Mouse (Mus musculus) monocyte, adult 5-6 weeks (primary cell): Measurements from ENCODE around the gene Morc4. TPM values are rescaled to one million over a fixed set of nuclear protein-coding genes. Genes with fewer than 3 reads are reported as not detected.

Experiments
- ATAC-seq: fragments of 153-309, 156-312 bp; replicated peaks from 2 replicates; pipeline ENCODE4 v1.8.0; 2017; ENCODE audit warnings: mild to moderate bottlenecking; ENCODE audit not compliant: low TSS enrichment, insufficient number of reproducible peaks, severe bottlenecking, poor library complexity, low FRiP score
- total RNA-seq: library from RNA; stranded (forward); fragments of 200-1000, 200-491, 200-594 nt; gene quantifications from 3 replicates; pipeline ENCODE4 v1.2.3, GENCODE M21; 2017

Gene Morc4
- total RNA-seq, 1 experiment from 2014 or later, result not detected

DNA sequence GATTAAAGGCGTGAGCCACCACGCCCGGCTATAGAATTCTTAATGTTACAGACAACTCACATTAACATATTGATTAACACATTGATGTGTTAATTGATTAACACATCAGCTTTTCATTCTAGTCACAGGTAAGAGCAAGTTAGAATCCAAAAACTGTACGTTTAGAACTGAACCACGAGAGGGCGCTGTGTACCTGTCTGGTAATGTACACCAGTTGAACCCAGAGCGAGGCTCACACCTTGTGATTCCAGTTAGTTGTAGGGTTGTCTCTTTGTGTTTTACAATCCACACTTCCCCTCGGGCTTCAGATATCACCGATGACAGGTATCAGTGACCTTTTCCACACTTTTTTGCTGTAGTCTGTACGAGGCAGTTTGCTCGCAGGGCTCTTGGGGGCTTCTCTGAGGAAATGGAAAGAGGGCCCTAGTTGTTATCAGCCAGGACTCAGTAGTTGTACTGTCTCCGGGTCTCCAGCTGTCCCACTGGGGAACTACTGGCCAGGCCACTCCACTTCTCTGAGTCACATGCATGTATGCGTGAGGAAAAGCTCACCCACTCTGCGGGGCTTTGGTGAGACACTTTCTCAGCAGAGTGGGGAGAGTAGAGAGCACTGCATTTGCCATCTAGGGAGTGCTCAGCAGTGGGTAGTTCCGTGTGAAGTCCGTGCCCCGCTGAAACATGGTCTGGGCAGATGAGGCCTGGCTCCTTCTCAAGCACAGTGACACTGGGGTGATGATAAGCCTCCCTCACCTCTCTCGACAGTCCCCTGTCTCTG, 97.0 kb downstream of the Morc4 start:
- ATAC-seq, result no peak

Other genes starting within 250 kb of the Morc4 start
- 8.0 to 16.8 TPM (median 9.3 TPM) in 3 replicates for gene Tbc1d8b, start 186.7 kb downstream of the Morc4 start, total RNA-seq
- 0.57 TPM in 1 of 3 replicates, not detected in the others for gene Gm15013, start 157.2 kb downstream of the Morc4 start, total RNA-seq
- not detected in 3 replicates for gene Ripply1, start 89.3 kb downstream of the Morc4 start, total RNA-seq
- gene Cldn2, start 70.8 kb downstream of the Morc4 start, total RNA-seq, result not detected in 3 replicates
- 16.1 to 31.8 TPM (median 25.9 TPM) in 3 replicates for gene Rbm41, start 126.9 kb upstream of the Morc4 start, total RNA-seq
- gene Nup62cl, start 191.0 kb upstream of the Morc4 start, total RNA-seq, result not detected in 3 replicates
- gene Pih1h3b, start 191.2 kb upstream of the Morc4 start, total RNA-seq, result 0.29 TPM in 1 of 3 replicates, not detected in the others